Comparison of ENCODE assay signal across 16 mouse cellular contexts in genomic region chr6:99819255-99819929, GRCm38 (mm10).
DNase-seq lines count a peak whose midpoint lies in the region; ATAC-seq and TF ChIP-seq lines count a peak whose summit lies in the region.
"Had no signal": no experiment of that assay in that cellular context is flagged by ENCODE, and none has a peak within 500 bp of the region (broad histone marks: within the 10 kb centered on the region; RNA-seq: fewer than 3 reads in every experiment).

No protein-coding gene starts in this region.

- DNase-seq in forebrain, embryonic 14.5 days (ENCODE audit: low spot score): peak; percentile 32
- DNase-seq in forebrain, postnatal 0 days: no peak
- peak; percentile 61 to 62 for DNase-seq in kidney, postnatal 25 days
- no peak for DNase-seq in kidney, adult 8-10 months
- DNase-seq in testis, postnatal 10 days (ENCODE audit: low spot score): peak; percentile 50
- DNase-seq in testis, postnatal 14 days (ENCODE audit: low spot score): no peak
- DNase-seq in mesoderm, embryonic 11.5 days (ENCODE audit: low read depth, low spot score): peak; percentile 23
- no peak for DNase-seq in right cerebral cortex, adult 18-20 months
- DNase-seq: adrenal gland, postnatal 10 days; cerebellum, adult 9-11 months; layer of hippocampus, adult 9-11 months had no signal

- H3K27me3 ChIP-seq in forebrain, embryonic 14.5 days (replicated peaks; ENCODE audit: control insufficient read depth, insufficient read depth, low read length): no peaks in the 10 kb centered on the region
- H3K27me3 ChIP-seq in forebrain, postnatal 0 days (ENCODE audit: insufficient read depth, low read length): no peaks in the 10 kb centered on the region

- no peak overlapping the region for H3K4me2 ChIP-seq in forebrain, embryonic 14.5 days (ENCODE audit: low read length)
- no peak overlapping the region for H3K4me2 ChIP-seq in forebrain, postnatal 0 days (ENCODE audit: low read depth)
- H3K4me2 ChIP-seq: embryonic facial prominence, embryonic 13.5 days; hindbrain, embryonic 15.5 days had no signal

- H3K9me3 ChIP-seq in forebrain, embryonic 14.5 days (replicated peaks; ENCODE audit: control insufficient read depth, low read length): no peaks in the 10 kb centered on the region
- H3K9me3 ChIP-seq in forebrain, postnatal 0 days (ENCODE audit: low read length): no peaks in the 10 kb centered on the region
- H3K9me3 ChIP-seq: embryonic facial prominence, embryonic 13.5 days; hindbrain, embryonic 15.5 days had no signal

- no peaks in the 10 kb centered on the region for H3K36me3 ChIP-seq in forebrain, embryonic 14.5 days (ENCODE audit: control insufficient read depth, insufficient read depth, low read length)
- no peaks in the 10 kb centered on the region for H3K36me3 ChIP-seq in forebrain, postnatal 0 days (ENCODE audit: insufficient read depth)
- H3K36me3 ChIP-seq: embryonic facial prominence, embryonic 13.5 days; hindbrain, embryonic 15.5 days had no signal

- no peak for TF ChIP-seq CTCF in forebrain, postnatal 0 days (IDR thresholded peaks at IDR 0.05; ENCODE audit: low read depth)

- ATAC-seq in forebrain, embryonic 14.5 days: no peak
- no peak for ATAC-seq in forebrain, postnatal 0 days
- ATAC-seq: midbrain, embryonic 16.5 days had no signal

- H3K9ac ChIP-seq in forebrain, embryonic 14.5 days (ENCODE audit: low read length): no peak overlapping the region
- no peak overlapping the region for H3K9ac ChIP-seq in forebrain, postnatal 0 days
- H3K9ac ChIP-seq: embryonic facial prominence, embryonic 13.5 days; hindbrain, embryonic 15.5 days; liver, embryonic 14.5 days had no signal

- H3K4me3 ChIP-seq in forebrain, embryonic 14.5 days (ENCODE audit: low read depth, low read length): no peak overlapping the region
- no peak overlapping the region for H3K4me3 ChIP-seq in forebrain, postnatal 0 days (ENCODE audit: low read depth, low read length)
- H3K4me3 ChIP-seq: embryonic facial prominence, embryonic 13.5 days; hindbrain, embryonic 15.5 days had no signal

- 57% methylated on average over 8 of the region's 8 CpGs for WGBS in forebrain, embryonic 14.5 days
- 46% methylated on average over 8 of the region's 8 CpGs for WGBS in forebrain, postnatal 0 days

- no peak overlapping the region for H3K27ac ChIP-seq in forebrain, embryonic 14.5 days (ENCODE audit: low read depth, low read length)
- no peak overlapping the region for H3K27ac ChIP-seq in forebrain, postnatal 0 days (ENCODE audit: low read depth, low read length)
- H3K27ac ChIP-seq: embryonic facial prominence, embryonic 13.5 days; hindbrain, embryonic 15.5 days; liver, embryonic 14.5 days; macrophage had no signal

- H3K4me1 ChIP-seq in forebrain, embryonic 14.5 days (ENCODE audit: control insufficient read depth, insufficient read depth, low read length): no peaks in the 10 kb centered on the region; the same call in 1 of the 2 replicates
- no peaks in the 10 kb centered on the region for H3K4me1 ChIP-seq in forebrain, postnatal 0 days (ENCODE audit: insufficient read depth)

Comparison
In these comparisons a context has a peak if more than half of its experiments do, and no peak if none do; other contexts are left out.
1. DNase-seq: peak in forebrain, embryonic 14.5 days (single experiment), kidney, postnatal 25 days (2 of 2), testis, postnatal 10 days (single experiment) and mesoderm, embryonic 11.5 days (single experiment); none in forebrain, postnatal 0 days (single experiment), kidney, adult 8-10 months (0 of 2), testis, postnatal 14 days (single experiment) and right cerebral cortex, adult 18-20 months (single experiment).